Mouse (Mus musculus) kidney, postnatal 0 days (tissue): ENCODE measurements around the gene Znhit1. TPM values are rescaled to one million over a fixed set of nuclear protein-coding genes. Genes with fewer than 3 reads are reported as not detected.

Experiments
- ATAC-seq: fragments of 200-750 bp; cut with Nextera tagmentation; replicated peaks from 2 replicates; pipeline ENCODE4 v1.8.0; 2017; ENCODE audit warnings: low read depth, moderate number of reproducible peaks, moderate TSS enrichment, moderate library complexity; ENCODE audit not compliant: low FRiP score
- DNase-seq: peaks from one replicate; pipeline ENCODE4 v3.0.0-alpha.2; 2016; ENCODE audit warnings: low spot score
- H3K27ac ChIP-seq: fragments of 300-500 bp; sonication (generic); 2 replicates; pipeline ENCODE4 v1.5.1; 2014; ENCODE audit warnings: mild to moderate bottlenecking
- H3K27me3 ChIP-seq: fragments of 300-500 bp; sonication (generic); 2 replicates; pipeline ENCODE4 v1.6.1; 2014; ENCODE audit warnings: low read length, mixed read lengths; ENCODE audit not compliant: insufficient read depth
- H3K36me3 ChIP-seq: fragments of 300-500 bp; sonication (generic); 2 replicates; pipeline ENCODE4 v1.6.1; 2014; ENCODE audit warnings: low read length, mixed read lengths; ENCODE audit not compliant: insufficient read depth
- H3K4me1 ChIP-seq: fragments of 300-500 bp; sonication (generic); replicated peaks from 2 replicates; pipeline ENCODE4 v1.6.1; 2014; ENCODE audit warnings: antibody characterized with exemption, low read length, mixed read lengths; ENCODE audit not compliant: insufficient read depth
- H3K4me2 ChIP-seq: fragments of 300-500 bp; sonication (generic); 2 replicates; pipeline ENCODE4 v1.6.1; 2014; ENCODE audit warnings: mild to moderate bottlenecking, low read length, moderate library complexity, mixed read lengths
- H3K4me3 ChIP-seq: fragments of 300-500 bp; sonication (generic); replicated peaks from 2 replicates; pipeline ENCODE4 v1.5.1; 2014; ENCODE audit warnings: low read depth, low read length
- H3K9ac ChIP-seq: fragments of 300-500 bp; sonication (generic); 2 replicates; pipeline ENCODE4 v1.6.1; 2014; ENCODE audit warnings: low read depth, low read length
- H3K9me3 ChIP-seq: fragments of 300-500 bp; sonication (generic); replicated peaks from 2 replicates; pipeline ENCODE4 v1.6.1; 2016; ENCODE audit warnings: low read length, inconsistent platforms, mixed read lengths
- CTCF ChIP-seq: IDR thresholded peaks from 2 replicates; pipeline ENCODE4 v1.5.1; 2016; ENCODE audit warnings: antibody characterized with exemption, low read depth, mild to moderate bottlenecking, moderate library complexity
- WGBS: fragments of 180-500 bp; shearing (Covaris S2); extraction: QIAGEN DNeasy Blood & Tissue Kit; methylation state at CpG from one replicate; pipeline ENCODE4 v1.1.7; 2014; 5-methylcytosine and 5-hydroxymethylcytosine counted together
- polyA plus RNA-seq: library from polyadenylated mRNA; unstranded; fragments of >200 nt; fragmentation: Nextera tagmentation; extraction: Ambion mirVana; gene quantifications from 2 replicates; pipeline ENCODE4 v1.2.1, GENCODE M21; 2015

The Znhit1 gene
- polyA plus RNA-seq, 1 experiment from 2014 or later: 91.1 TPM

GRCm38 (mm10) chr5:137029643-137030415 lies 42.0 kb upstream of the Znhit1 start:
- H3K4me1 ChIP-seq: peaks cover 23% of the 10 kb centered on the region
- no peak overlapping the region for H3K27ac ChIP-seq
- H3K27me3 ChIP-seq: peaks cover 57% of the 10 kb centered on the region
- TF ChIP-seq CTCF: no peak
- H3K4me3 ChIP-seq: peak overlapping the region; percentile 12
- H3K9ac ChIP-seq: no peak overlapping the region
- peak; percentile 72 for ATAC-seq
- H3K36me3 ChIP-seq: no peaks in the 10 kb centered on the region
- H3K4me2 ChIP-seq: peak overlapping the region; percentile 47
- under 1% methylated on average over 52 of the region's 52 CpGs for WGBS
- peak; percentile 97 for DNase-seq
- no peaks in the 10 kb centered on the region for H3K9me3 ChIP-seq

- H3K4me1 ChIP-seq: peaks cover 23% of the 10 kb centered on the region
Measured at GRCm38 (mm10) chr5:137029273-137029585, 41.4 kb upstream of the Znhit1 start.

GRCm38 (mm10) chr5:137028561-137029272 lies 40.9 kb upstream of the Znhit1 start:
- Histone ChIP-seq H3K4me1 (peaks cover 23% of the 10 kb centered on the region), H3K9ac (no peak overlapping the region), H3K9me3 (no peaks in the 10 kb centered on the region), H3K27ac (no peak overlapping the region), H3K27me3 (peaks cover 66% of the 10 kb centered on the region), H3K4me3 (no peak overlapping the region), H3K36me3 (no peaks in the 10 kb centered on the region), H3K4me2 (peak overlapping the region; percentile 47; the same call in 1 of the 2 replicates)
- DNase-seq (no peak), ATAC-seq (no peak)
- TF ChIP-seq CTCF: no peak
- WGBS: 2% methylated on average over 25 of the region's 29 CpGs

More at GRCm38 (mm10) chr5:137029273-137029585, 41.4 kb upstream of the Znhit1 start:
- Histone ChIP-seq H3K9me3 (no peaks in the 10 kb centered on the region), H3K27ac (no peak overlapping the region), H3K4me3 (peak overlapping the region; percentile 12; the same call in 1 of the 2 replicates), H3K27me3 (peaks cover 62% of the 10 kb centered on the region), H3K9ac (no peak overlapping the region), H3K4me2 (peak overlapping the region; percentile 47), H3K36me3 (no peaks in the 10 kb centered on the region)
- ATAC-seq (no peak), DNase-seq (no peak)
- no peak for TF ChIP-seq CTCF
- WGBS: 2% methylated on average over 8 of the region's 8 CpGs

DNA sequence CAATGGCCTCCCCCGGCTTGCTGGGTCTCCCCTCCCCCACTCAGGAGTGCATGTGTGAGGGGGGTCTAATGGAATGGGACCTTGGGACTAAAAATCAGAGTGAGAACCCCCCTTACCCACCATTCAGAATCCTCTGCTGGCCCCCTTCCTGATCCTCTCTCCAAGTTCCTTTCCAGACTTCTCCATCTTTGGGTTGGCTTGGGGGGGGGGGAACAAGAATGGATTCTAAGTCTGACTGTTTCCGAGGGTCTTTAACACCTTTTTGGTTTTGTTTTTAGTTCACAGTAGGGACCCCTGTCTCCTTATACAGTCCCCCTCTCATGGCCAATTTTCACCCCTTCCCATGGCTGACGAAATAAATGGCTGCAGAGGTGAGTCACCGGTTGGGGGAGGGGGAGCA lies 38.3 kb upstream of the Znhit1 start, which contains the start of gene Vgf:
Gene Vgf (plus strand): TSS at position 301 of the 400 bp plus-strand sequence.
- no peak for TF ChIP-seq CTCF
- no peak within 1 kb of the TSS for H3K27ac ChIP-seq
- H3K27me3 ChIP-seq: peaks cover 56% of the 10 kb centered on the region
- H3K4me2 ChIP-seq: peak within 1 kb of the TSS; percentile 13; the same call in 1 of the 2 replicates
- no peaks in the 10 kb centered on the region for H3K36me3 ChIP-seq
- no peaks in the 10 kb centered on the region for H3K9me3 ChIP-seq
- ATAC-seq (no peak), DNase-seq (no peak)
- H3K4me1 ChIP-seq: peaks cover 9% of the 10 kb centered on the region; the same call in 1 of the 2 replicates
- H3K9ac ChIP-seq: no peak within 1 kb of the TSS
- 23% methylated on average over 4 of the region's 4 CpGs for WGBS
- no peak within 1 kb of the TSS for H3K4me3 ChIP-seq

DNA sequence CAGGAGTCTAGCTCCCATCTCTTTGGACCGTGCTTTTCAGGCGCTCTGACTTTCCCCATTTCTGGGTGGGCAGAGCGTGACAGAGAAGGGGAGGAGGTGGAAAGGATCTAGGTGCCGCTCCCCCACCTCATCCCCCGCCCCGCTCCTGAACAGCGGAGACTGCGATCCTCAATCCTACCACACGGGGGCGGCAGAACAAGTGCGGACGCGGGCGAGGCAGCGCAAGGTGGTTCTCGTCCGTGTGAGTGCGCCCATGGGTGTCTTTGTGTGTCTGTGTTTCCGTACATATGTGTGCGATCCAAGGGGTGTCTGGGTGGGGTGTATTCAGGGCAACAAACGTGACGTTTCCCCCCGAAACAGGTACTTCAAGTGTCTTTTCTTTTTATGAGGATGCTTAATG lies 37.3 kb upstream of the Znhit1 start:
- no peak overlapping the region for H3K9ac ChIP-seq
- H3K4me1 ChIP-seq: 0 out of 2 replicates have a peak, but pooled peaks cover 7% of the 10 kb centered on the region
- H3K9me3 ChIP-seq: no peaks in the 10 kb centered on the region
- no peak for ATAC-seq
- H3K36me3 ChIP-seq: no peaks in the 10 kb centered on the region
- peaks cover 47% of the 10 kb centered on the region for H3K27me3 ChIP-seq
- no peak overlapping the region for H3K4me3 ChIP-seq
- H3K27ac ChIP-seq: no peak overlapping the region
- peak; percentile 97 for TF ChIP-seq CTCF
- peak; percentile 71 for DNase-seq
- WGBS: under 1% methylated on average over 23 of the region's 23 CpGs
- peak overlapping the region; percentile 13; the same call in 1 of the 2 replicates for H3K4me2 ChIP-seq

DNA sequence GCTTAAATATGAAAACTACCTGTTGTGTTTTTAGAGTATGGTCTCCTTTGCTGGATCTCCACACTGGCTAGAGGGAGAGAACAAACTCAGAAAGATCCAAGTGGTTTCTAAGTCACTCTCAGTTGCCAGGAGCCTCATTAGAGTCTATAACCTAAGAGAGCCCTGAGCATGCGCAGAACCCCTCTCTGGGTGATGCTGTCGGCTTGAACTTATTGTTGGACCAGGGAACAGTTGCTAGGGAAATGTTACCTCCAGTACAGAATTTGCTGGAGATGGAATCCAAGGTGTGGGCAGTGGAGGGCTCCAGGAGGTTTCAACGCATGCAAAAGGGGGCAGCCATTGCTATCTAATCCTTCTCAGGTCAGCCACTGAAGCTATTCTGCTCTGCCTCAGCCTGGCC lies 36.5 kb upstream of the Znhit1 start:
- H3K9ac ChIP-seq: no peak overlapping the region
- DNase-seq (no peak), ATAC-seq (no peak)
- no peak for TF ChIP-seq CTCF
- H3K27me3 ChIP-seq: peaks cover 42% of the 10 kb centered on the region
- H3K4me3 ChIP-seq: no peak overlapping the region
- no peaks in the 10 kb centered on the region for H3K9me3 ChIP-seq
- no peaks in the 10 kb centered on the region for H3K36me3 ChIP-seq
- H3K4me1 ChIP-seq: 0 out of 2 replicates have a peak, but pooled peaks cover 2% of the 10 kb centered on the region
- no peak overlapping the region for H3K27ac ChIP-seq
- WGBS: 55% methylated on average over 3 of the region's 3 CpGs
- no peak overlapping the region for H3K4me2 ChIP-seq
